Mouse (Mus musculus): ENCODE measurements around the gene Chtop.

Gene Chtop

GRCm38 (mm10) chr3:90465081-90465685 lies 44.1 kb downstream of the Chtop start:
- peak in 1 of 2 experiments; percentile 18 for DNase-seq (ENCODE audit: low spot score in 2 of 2)

- no peak for DNase-seq (ENCODE audit: low spot score in 2 of 2)
Measured at GRCm38 (mm10) chr3:90464552-90465080, 44.7 kb downstream of the Chtop start.

GRCm38 (mm10) chr3:90462579-90462978 lies 46.7 kb downstream of the Chtop start:
- no peak for DNase-seq (ENCODE audit: low spot score in 2 of 2)

GRCm38 (mm10) chr3:90461935-90462334 lies 47.4 kb downstream of the Chtop start:
- DNase-seq (ENCODE audit: low spot score in 2 of 2), result no peak

GRCm38 (mm10) chr3:90460315-90460714 lies 49.0 kb downstream of the Chtop start:
- no peak for DNase-seq (ENCODE audit: low spot score in 2 of 2)

GRCm38 (mm10) chr3:90459727-90460126 lies 49.6 kb downstream of the Chtop start:
- no peak for DNase-seq (ENCODE audit: low spot score in 2 of 2)

GRCm38 (mm10) chr3:90454931-90455330 lies 54.4 kb downstream of the Chtop start:
- DNase-seq (ENCODE audit: low spot score in 2 of 2), result no peak

- DNase-seq (ENCODE audit: low spot score in 2 of 2), result no peak
Measured at GRCm38 (mm10) chr3:90451396-90452095, 57.8 kb downstream of the Chtop start.

GRCm38 (mm10) chr3:90450874-90451273 lies 58.4 kb downstream of the Chtop start:
- DNase-seq (ENCODE audit: low spot score in 2 of 2), result no peak

Measured in natural killer cell, adult 2 months (primary cell).